18 mouse cellular contexts compared by ENCODE assay signal in the genomic region with DNA sequence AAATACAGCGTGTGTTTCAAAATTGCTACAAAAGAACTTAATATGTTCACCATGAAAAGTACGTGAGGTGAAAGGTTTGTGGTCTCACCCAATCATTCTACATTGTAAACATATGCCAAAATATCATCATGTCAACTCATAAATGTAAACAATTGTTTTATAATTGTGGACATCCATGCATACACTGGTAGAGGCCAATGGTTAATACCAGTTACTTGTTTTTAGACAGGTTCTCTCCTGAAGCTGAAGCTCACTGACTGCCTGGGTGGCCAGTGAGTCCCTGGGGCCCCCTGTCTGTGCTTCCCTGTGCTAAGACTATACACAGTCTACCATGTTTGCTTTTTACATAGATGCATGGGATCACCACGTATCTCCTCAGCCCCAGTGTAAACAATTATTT.
"Had no signal": no experiment of that assay in that cellular context is flagged by ENCODE, and none has a peak within 500 bp of the region (broad histone marks: within the 10 kb centered on the region; RNA-seq: fewer than 3 reads in every experiment).

No protein-coding gene starts in this region.

- DNase-seq: lung, adult 2 months; lung, postnatal 4 days; midbrain, embryonic 14.5 days; retina, postnatal 1 day; right cerebral cortex, adult 18-20 months; thymus, adult 2 months; thymus, postnatal 25 days; thymus, postnatal 4 days had no signal

- H3K27ac ChIP-seq: limb, embryonic 15.5 days; liver, embryonic 12.5 days; liver, embryonic 14.5 days; midbrain, embryonic 12.5 days; neural tube, embryonic 13.5 days; neural tube, embryonic 15.5 days; stomach, embryonic 15.5 days; stomach, postnatal 0 days had no signal

- H3K4me3 ChIP-seq: limb, embryonic 15.5 days; liver, embryonic 12.5 days; midbrain, embryonic 12.5 days; myocyte; neural tube, embryonic 13.5 days; neural tube, embryonic 15.5 days; stomach, embryonic 15.5 days had no signal

- H3K9ac ChIP-seq: limb, embryonic 15.5 days; liver, embryonic 12.5 days; liver, embryonic 14.5 days; midbrain, embryonic 12.5 days; neural tube, embryonic 13.5 days; neural tube, embryonic 15.5 days; stomach, embryonic 15.5 days had no signal

- H3K4me1 ChIP-seq: limb, embryonic 15.5 days; stomach, embryonic 15.5 days had no signal

- ATAC-seq: liver, embryonic 12.5 days; midbrain, embryonic 16.5 days had no signal

- H3K9me3 ChIP-seq: limb, embryonic 15.5 days; liver, embryonic 12.5 days; midbrain, embryonic 12.5 days; neural tube, embryonic 13.5 days; neural tube, embryonic 15.5 days; stomach, embryonic 15.5 days had no signal

- H3K4me2 ChIP-seq: limb, embryonic 15.5 days; liver, embryonic 12.5 days; midbrain, embryonic 12.5 days; neural tube, embryonic 13.5 days; neural tube, embryonic 15.5 days; stomach, embryonic 15.5 days had no signal

- H3K36me3 ChIP-seq: limb, embryonic 15.5 days; liver, embryonic 12.5 days; midbrain, embryonic 12.5 days; neural tube, embryonic 13.5 days; neural tube, embryonic 15.5 days; stomach, embryonic 15.5 days had no signal

- H3K27me3 ChIP-seq: limb, embryonic 15.5 days; liver, embryonic 12.5 days; midbrain, embryonic 12.5 days; neural tube, embryonic 13.5 days; neural tube, embryonic 15.5 days; stomach, embryonic 15.5 days had no signal
